Mouse (Mus musculus): ENCODE data around the gene Epb41l2. TPM values are rescaled to one million over a fixed set of nuclear protein-coding genes. Genes with fewer than 3 reads are reported as not detected.

Gene Epb41l2
- polyA plus RNA-seq, 1 experiment from 2014 or later, result 95.3 TPM

- peaks cover 21% of the 10 kb centered on the region for H3K4me1 ChIP-seq (replicated peaks; ENCODE audit: control insufficient read depth, insufficient read depth, low read length)
- no peak overlapping the region for H3K27ac ChIP-seq (ENCODE audit: low read length)
- H3K27me3 ChIP-seq (ENCODE audit: control insufficient read depth, insufficient read depth, low read depth, low read length), result no peaks in the 10 kb centered on the region
- peak; percentile 55 for ATAC-seq (ENCODE audit: low read depth)
- no peak overlapping the region for H3K9ac ChIP-seq (ENCODE audit: low read length)
- 35% methylated on average over 10 of the region's 10 CpGs for WGBS
- H3K9me3 ChIP-seq (ENCODE audit: control insufficient read depth, low read length), result no peaks in the 10 kb centered on the region
- peaks cover 2% of the 10 kb centered on the region; the same call in 1 of the 2 replicates for H3K36me3 ChIP-seq (ENCODE audit: control insufficient read depth, insufficient read depth, low read length)
- no peak overlapping the region for H3K4me3 ChIP-seq (ENCODE audit: low read length)
- H3K4me2 ChIP-seq (ENCODE audit: low read depth, low read length), result no peak overlapping the region
Observed at GRCm38 (mm10) chr10:25372510-25373148, 13.0 kb downstream of the Epb41l2 start.

GRCm38 (mm10) chr10:25375036-25375435 lies 15.4 kb downstream of the Epb41l2 start:
- H3K9ac ChIP-seq (ENCODE audit: low read length), result no peak overlapping the region
- H3K4me3 ChIP-seq (ENCODE audit: low read length), result no peak overlapping the region
- WGBS, result 58% methylated on average over 4 of the region's 4 CpGs
- no peaks in the 10 kb centered on the region for H3K27me3 ChIP-seq (ENCODE audit: control insufficient read depth, insufficient read depth, low read depth, low read length)
- H3K4me1 ChIP-seq (replicated peaks; ENCODE audit: control insufficient read depth, insufficient read depth, low read length), result peaks cover 17% of the 10 kb centered on the region
- no peak overlapping the region for H3K4me2 ChIP-seq (ENCODE audit: low read depth, low read length)
- no peaks in the 10 kb centered on the region for H3K9me3 ChIP-seq (ENCODE audit: control insufficient read depth, low read length)
- no peak overlapping the region for H3K27ac ChIP-seq (ENCODE audit: low read length)
- peaks cover 7% of the 10 kb centered on the region for H3K36me3 ChIP-seq (ENCODE audit: control insufficient read depth, insufficient read depth, low read length)
- ATAC-seq (ENCODE audit: low read depth), result no peak

- no peak for ATAC-seq (ENCODE audit: low read depth)
- H3K4me2 ChIP-seq (ENCODE audit: low read depth, low read length), result no peak overlapping the region
- H3K36me3 ChIP-seq (ENCODE audit: control insufficient read depth, insufficient read depth, low read length), result peaks cover 7% of the 10 kb centered on the region
- peaks cover 7% of the 10 kb centered on the region for H3K4me1 ChIP-seq (replicated peaks; ENCODE audit: control insufficient read depth, insufficient read depth, low read length)
- no peaks in the 10 kb centered on the region for H3K9me3 ChIP-seq (ENCODE audit: control insufficient read depth, low read length)
- H3K9ac ChIP-seq (ENCODE audit: low read length), result no peak overlapping the region
- no peak overlapping the region for H3K27ac ChIP-seq (ENCODE audit: low read length)
- H3K27me3 ChIP-seq (ENCODE audit: control insufficient read depth, insufficient read depth, low read depth, low read length), result no peaks in the 10 kb centered on the region
- 58% methylated on average over 6 of the region's 6 CpGs for WGBS
- H3K4me3 ChIP-seq (ENCODE audit: low read length), result no peak overlapping the region
Observed at GRCm38 (mm10) chr10:25380746-25381481, 21.3 kb downstream of the Epb41l2 start.

GRCm38 (mm10) chr10:25381951-25382350 lies 22.4 kb downstream of the Epb41l2 start:
- Histone ChIP-seq H3K36me3 (ENCODE audit: control insufficient read depth, insufficient read depth, low read length) (peaks cover 7% of the 10 kb centered on the region), H3K27ac (ENCODE audit: low read length) (no peak overlapping the region)

GRCm38 (mm10) chr10:25383171-25383570 lies 23.6 kb downstream of the Epb41l2 start:
- H3K27ac ChIP-seq (ENCODE audit: low read length), result no peak overlapping the region
- no peak overlapping the region for H3K9ac ChIP-seq (ENCODE audit: low read length)
- peaks cover 28% of the 10 kb centered on the region for H3K4me1 ChIP-seq (replicated peaks; ENCODE audit: control insufficient read depth, insufficient read depth, low read length)
- ATAC-seq (ENCODE audit: low read depth), result no peak
- no peaks in the 10 kb centered on the region for H3K27me3 ChIP-seq (ENCODE audit: control insufficient read depth, insufficient read depth, low read depth, low read length)
- H3K4me2 ChIP-seq (ENCODE audit: low read depth, low read length), result no peak overlapping the region
- no peak overlapping the region for H3K4me3 ChIP-seq (ENCODE audit: low read length)
- H3K9me3 ChIP-seq (ENCODE audit: control insufficient read depth, low read length), result no peaks in the 10 kb centered on the region
- peaks cover under 1% of the 10 kb centered on the region for H3K36me3 ChIP-seq (ENCODE audit: control insufficient read depth, insufficient read depth, low read length)
- WGBS, result 69% methylated on average over 5 of the region's 5 CpGs

More at GRCm38 (mm10) chr10:25381951-25382350, 22.4 kb downstream of the Epb41l2 start:
- Histone ChIP-seq H3K4me3 (ENCODE audit: low read length) (no peak overlapping the region), H3K9ac (ENCODE audit: low read length) (no peak overlapping the region), H3K27me3 (ENCODE audit: control insufficient read depth, insufficient read depth, low read depth, low read length) (no peaks in the 10 kb centered on the region), H3K9me3 (ENCODE audit: control insufficient read depth, low read length) (no peaks in the 10 kb centered on the region), H3K4me1 (replicated peaks; ENCODE audit: control insufficient read depth, insufficient read depth, low read length) (peaks cover 17% of the 10 kb centered on the region), H3K4me2 (ENCODE audit: low read depth, low read length) (no peak overlapping the region)
- WGBS, result 60% methylated on average over 10 of the region's 10 CpGs
- no peak for ATAC-seq (ENCODE audit: low read depth)

- no peak for ATAC-seq (ENCODE audit: low read depth)
- Histone ChIP-seq H3K9ac (ENCODE audit: low read length) (no peak overlapping the region), H3K9me3 (ENCODE audit: control insufficient read depth, low read length) (no peaks in the 10 kb centered on the region), H3K36me3 (ENCODE audit: control insufficient read depth, insufficient read depth, low read length) (no peaks in the 10 kb centered on the region), H3K27ac (ENCODE audit: low read length) (no peak overlapping the region), H3K4me3 (ENCODE audit: low read length) (no peak overlapping the region), H3K4me2 (ENCODE audit: low read depth, low read length) (no peak overlapping the region), H3K27me3 (ENCODE audit: control insufficient read depth, insufficient read depth, low read depth, low read length) (no peaks in the 10 kb centered on the region), H3K4me1 (replicated peaks; ENCODE audit: control insufficient read depth, insufficient read depth, low read length) (peaks cover 28% of the 10 kb centered on the region)
- WGBS, result 74% methylated on average over 10 of the region's 10 CpGs
Observed at GRCm38 (mm10) chr10:25384391-25384790, 24.8 kb downstream of the Epb41l2 start.

GRCm38 (mm10) chr10:25385811-25386580 lies 26.4 kb downstream of the Epb41l2 start:
- peaks cover 28% of the 10 kb centered on the region for H3K4me1 ChIP-seq (replicated peaks; ENCODE audit: control insufficient read depth, insufficient read depth, low read length)
- no peak overlapping the region for H3K4me2 ChIP-seq (ENCODE audit: low read depth, low read length)
- H3K27ac ChIP-seq (ENCODE audit: low read length), result peak overlapping the region; percentile 74
- 48% methylated on average over 13 of the region's 13 CpGs for WGBS
- no peak overlapping the region for H3K9ac ChIP-seq (ENCODE audit: low read length)
- no peaks in the 10 kb centered on the region for H3K9me3 ChIP-seq (ENCODE audit: control insufficient read depth, low read length)
- H3K4me3 ChIP-seq (ENCODE audit: low read length), result no peak overlapping the region
- ATAC-seq (ENCODE audit: low read depth), result peak; percentile 51
- H3K27me3 ChIP-seq (ENCODE audit: control insufficient read depth, insufficient read depth, low read depth, low read length), result no peaks in the 10 kb centered on the region
- H3K36me3 ChIP-seq (ENCODE audit: control insufficient read depth, insufficient read depth, low read length), result no peaks in the 10 kb centered on the region

- H3K27ac ChIP-seq (ENCODE audit: low read length), result peak overlapping the region; percentile 74
- no peaks in the 10 kb centered on the region for H3K27me3 ChIP-seq (ENCODE audit: control insufficient read depth, insufficient read depth, low read depth, low read length)
- H3K9me3 ChIP-seq (ENCODE audit: control insufficient read depth, low read length), result no peaks in the 10 kb centered on the region
- H3K4me2 ChIP-seq (ENCODE audit: low read depth, low read length), result 0 out of 2 replicates have a peak overlapping the region, but pooled peaks have one; percentile 1
- H3K4me1 ChIP-seq (replicated peaks; ENCODE audit: control insufficient read depth, insufficient read depth, low read length), result peaks cover 28% of the 10 kb centered on the region
- 40% methylated on average over 4 of the region's 4 CpGs for WGBS
- H3K4me3 ChIP-seq (ENCODE audit: low read length), result no peak overlapping the region
- no peak overlapping the region for H3K9ac ChIP-seq (ENCODE audit: low read length)
- ATAC-seq (ENCODE audit: low read depth), result peak; percentile 62
- H3K36me3 ChIP-seq (ENCODE audit: control insufficient read depth, insufficient read depth, low read length), result no peaks in the 10 kb centered on the region
Observed at GRCm38 (mm10) chr10:25386868-25387267, 27.3 kb downstream of the Epb41l2 start.

- H3K36me3 ChIP-seq (ENCODE audit: control insufficient read depth, insufficient read depth, low read length), result no peaks in the 10 kb centered on the region
- H3K27ac ChIP-seq (ENCODE audit: low read length), result peak overlapping the region; percentile 28
- H3K4me1 ChIP-seq (replicated peaks; ENCODE audit: control insufficient read depth, insufficient read depth, low read length), result peaks cover 28% of the 10 kb centered on the region
- ATAC-seq (ENCODE audit: low read depth), result peak; percentile 67
- 8% methylated on average over 4 of the region's 4 CpGs for WGBS
- no peak overlapping the region for H3K9ac ChIP-seq (ENCODE audit: low read length)
- 0 out of 2 replicates have a peak overlapping the region, but pooled peaks have one; percentile 1 for H3K4me2 ChIP-seq (ENCODE audit: low read depth, low read length)
- no peak overlapping the region for H3K4me3 ChIP-seq (ENCODE audit: low read length)
- H3K27me3 ChIP-seq (ENCODE audit: control insufficient read depth, insufficient read depth, low read depth, low read length), result no peaks in the 10 kb centered on the region
- H3K9me3 ChIP-seq (ENCODE audit: control insufficient read depth, low read length), result no peaks in the 10 kb centered on the region
Observed at GRCm38 (mm10) chr10:25387268-25387667, 27.7 kb downstream of the Epb41l2 start.

Data from lung, embryonic 16.5 days (tissue).